Mouse (Mus musculus): ENCODE results near the gene Trpc5os. TPM values are rescaled to one million over a fixed set of nuclear protein-coding genes. Genes with fewer than 3 reads are reported as not detected.

Trpc5os gene
- not detected in 2 replicates for polyA plus RNA-seq (2012; rRNA removed)

DNA sequence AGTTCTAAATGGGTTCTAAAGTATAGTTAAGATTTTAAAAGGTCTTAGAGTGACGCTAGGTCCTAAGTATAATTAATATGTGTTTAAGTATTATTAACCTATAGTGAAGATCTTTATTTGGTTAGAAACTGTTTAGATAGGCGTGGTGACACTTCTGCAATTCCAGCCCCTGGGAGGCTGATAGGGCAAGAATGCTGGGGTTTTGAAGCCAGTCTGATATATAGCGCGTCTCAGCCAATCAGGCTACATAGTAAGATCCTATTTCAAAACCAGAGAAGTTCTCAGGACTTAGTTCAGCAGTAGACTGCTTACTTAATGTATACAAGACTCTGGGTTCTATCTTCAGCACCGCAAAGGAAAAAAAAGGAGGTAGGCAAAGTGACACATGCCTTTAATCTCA, at the start of gene Trpc5os:
Trpc5os (plus strand) TSS at position 301 of the 400 bp plus-strand sequence.
- Histone ChIP-seq H3K4me3 (replicated peaks; ENCODE audit: insufficient read depth, low read depth, low read length) (no peak within 1 kb of the TSS), H3K27ac (ENCODE audit: insufficient read depth, low read length) (no peak within 1 kb of the TSS), H3K27me3 (ENCODE audit: control insufficient read depth, insufficient read depth, low read length) (no peaks in the 10 kb centered on the region), H3K4me1 (ENCODE audit: control insufficient read depth, insufficient read depth, low read length) (no peaks in the 10 kb centered on the region)
- no peak for DNase-seq
- no peak for TF ChIP-seq CTCF (IDR thresholded peaks at IDR 0.05; ENCODE audit: borderline replicate concordance, insufficient read depth, low read depth, low read length)
- TF ChIP-seq POLR2A (IDR thresholded peaks at IDR 0.05; ENCODE audit: borderline replicate concordance, insufficient read depth, low read length) = no peak
- WGBS = 93% methylated on average over 5 of the region's 5 CpGs

GRCm38 (mm10) chrX:144408036-144408435, 48.3 kb upstream of the Trpc5os start:
- 82% methylated on average over 5 of the region's 5 CpGs for WGBS
- H3K27me3 ChIP-seq (ENCODE audit: control insufficient read depth, insufficient read depth, low read length) = no peaks in the 10 kb centered on the region
- no peak overlapping the region for H3K27ac ChIP-seq (ENCODE audit: insufficient read depth, low read length)
- H3K4me3 ChIP-seq (replicated peaks; ENCODE audit: insufficient read depth, low read depth, low read length) = no peak overlapping the region
- no peak for DNase-seq
- no peaks in the 10 kb centered on the region; the same call in 1 of the 2 replicates for H3K4me1 ChIP-seq (ENCODE audit: control insufficient read depth, insufficient read depth, low read length)
- TF ChIP-seq CTCF (IDR thresholded peaks at IDR 0.05; ENCODE audit: borderline replicate concordance, insufficient read depth, low read depth, low read length) = no peak
- no peak for TF ChIP-seq POLR2A (IDR thresholded peaks at IDR 0.05; ENCODE audit: borderline replicate concordance, insufficient read depth, low read length)

GRCm38 (mm10) chrX:144420259-144420658, 36.1 kb upstream of the Trpc5os start:
- TF ChIP-seq CTCF (IDR thresholded peaks at IDR 0.05; ENCODE audit: borderline replicate concordance, insufficient read depth, low read depth, low read length) (no peak), POLR2A (IDR thresholded peaks at IDR 0.05; ENCODE audit: borderline replicate concordance, insufficient read depth, low read length) (no peak)
- WGBS = 48% methylated on average over 1 of the region's 1 CpGs

GRCm38 (mm10) chrX:144421091-144421490, 35.3 kb upstream of the Trpc5os start:
- Histone ChIP-seq H3K27ac (ENCODE audit: insufficient read depth, low read length) (no peak overlapping the region), H3K4me1 (ENCODE audit: control insufficient read depth, insufficient read depth, low read length) (no peaks in the 10 kb centered on the region), H3K27me3 (ENCODE audit: control insufficient read depth, insufficient read depth, low read length) (no peaks in the 10 kb centered on the region), H3K4me3 (replicated peaks; ENCODE audit: insufficient read depth, low read depth, low read length) (no peak overlapping the region)
- TF ChIP-seq POLR2A (IDR thresholded peaks at IDR 0.05; ENCODE audit: borderline replicate concordance, insufficient read depth, low read length) (no peak), CTCF (IDR thresholded peaks at IDR 0.05; ENCODE audit: borderline replicate concordance, insufficient read depth, low read depth, low read length) (no peak)
- 84% methylated on average over 1 of the region's 1 CpGs for WGBS
- DNase-seq = no peak

More at GRCm38 (mm10) chrX:144420259-144420658, 36.1 kb upstream of the Trpc5os start:
- DNase-seq = no peak
- Histone ChIP-seq H3K4me3 (replicated peaks; ENCODE audit: insufficient read depth, low read depth, low read length) (no peak overlapping the region), H3K27ac (ENCODE audit: insufficient read depth, low read length) (no peak overlapping the region), H3K27me3 (ENCODE audit: control insufficient read depth, insufficient read depth, low read length) (no peaks in the 10 kb centered on the region), H3K4me1 (ENCODE audit: control insufficient read depth, insufficient read depth, low read length) (no peaks in the 10 kb centered on the region)

DNA sequence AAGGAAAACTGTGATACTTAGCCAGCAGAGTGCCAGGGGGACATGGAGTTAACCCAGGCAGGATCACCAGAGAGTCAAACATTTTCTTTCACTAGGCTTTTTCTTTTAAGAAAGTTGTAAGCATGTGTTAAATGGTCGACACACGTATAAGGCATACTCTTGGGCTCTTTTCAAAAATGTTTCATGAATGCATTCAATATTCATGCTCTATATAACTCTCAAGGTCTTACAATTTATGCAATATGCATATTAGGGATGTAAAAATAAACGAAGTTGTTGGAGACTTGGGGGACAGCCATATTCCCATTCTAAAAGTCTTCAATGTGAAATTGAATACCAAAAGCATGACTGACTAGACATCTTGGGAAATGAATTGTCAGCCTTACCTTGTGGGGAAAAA, 32.5 kb upstream of the Trpc5os start:
- TF ChIP-seq POLR2A (IDR thresholded peaks at IDR 0.05; ENCODE audit: borderline replicate concordance, insufficient read depth, low read length) (no peak), CTCF (IDR thresholded peaks at IDR 0.05; ENCODE audit: borderline replicate concordance, insufficient read depth, low read depth, low read length) (no peak)
- 73% methylated on average over 3 of the region's 3 CpGs for WGBS
- DNase-seq = no peak

GRCm38 (mm10) chrX:144464416-144464815, 8.0 kb downstream of the Trpc5os start:
- TF ChIP-seq POLR2A (IDR thresholded peaks at IDR 0.05; ENCODE audit: borderline replicate concordance, insufficient read depth, low read length) (no peak), CTCF (IDR thresholded peaks at IDR 0.05; ENCODE audit: borderline replicate concordance, insufficient read depth, low read depth, low read length) (no peak)
- Histone ChIP-seq H3K27me3 (ENCODE audit: control insufficient read depth, insufficient read depth, low read length) (no peaks in the 10 kb centered on the region), H3K4me1 (ENCODE audit: control insufficient read depth, insufficient read depth, low read length) (no peaks in the 10 kb centered on the region), H3K4me3 (replicated peaks; ENCODE audit: insufficient read depth, low read depth, low read length) (no peak overlapping the region), H3K27ac (ENCODE audit: insufficient read depth, low read length) (no peak overlapping the region)
- 15% methylated on average over 2 of the region's 2 CpGs for WGBS
- peak in 1 of 2 experiments; percentile 35 for DNase-seq

More for the DNA sequence above, 32.5 kb upstream of the Trpc5os start:
- Histone ChIP-seq H3K27me3 (ENCODE audit: control insufficient read depth, insufficient read depth, low read length) (no peaks in the 10 kb centered on the region), H3K4me3 (replicated peaks; ENCODE audit: insufficient read depth, low read depth, low read length) (no peak overlapping the region), H3K4me1 (ENCODE audit: control insufficient read depth, insufficient read depth, low read length) (no peaks in the 10 kb centered on the region), H3K27ac (ENCODE audit: insufficient read depth, low read length) (no peak overlapping the region)

DNA sequence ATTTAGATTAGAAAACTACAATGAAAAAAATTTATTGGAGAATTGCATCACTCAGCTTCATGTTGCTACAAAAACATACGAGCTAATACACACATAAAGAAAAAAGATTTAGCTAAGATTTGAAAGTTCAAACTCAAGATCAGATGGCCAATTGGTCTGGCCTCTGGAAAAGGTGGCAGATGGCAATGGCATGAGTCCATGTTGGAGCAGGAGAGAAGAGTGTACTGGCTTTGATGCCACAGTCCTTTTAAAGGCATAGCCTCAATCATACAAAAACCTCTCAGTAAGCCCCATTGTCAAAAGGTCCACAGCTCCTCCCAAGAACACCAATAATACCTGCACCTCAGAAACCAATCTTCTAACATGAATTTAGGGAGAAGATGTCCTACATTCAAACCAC, 35.0 kb downstream of the Trpc5os start:
- 6% methylated on average over 1 of the region's 1 CpGs for WGBS
- Histone ChIP-seq H3K27me3 (ENCODE audit: control insufficient read depth, insufficient read depth, low read length) (no peaks in the 10 kb centered on the region), H3K27ac (ENCODE audit: insufficient read depth, low read length) (no peak overlapping the region), H3K4me3 (replicated peaks; ENCODE audit: insufficient read depth, low read depth, low read length) (no peak overlapping the region), H3K4me1 (ENCODE audit: control insufficient read depth, insufficient read depth, low read length) (0 out of 2 replicates have a peak, but pooled peaks cover 2% of the 10 kb centered on the region)
- DNase-seq = peak; percentile 44 to 72
- TF ChIP-seq POLR2A (IDR thresholded peaks at IDR 0.05; ENCODE audit: borderline replicate concordance, insufficient read depth, low read length) (no peak), CTCF (IDR thresholded peaks at IDR 0.05; ENCODE audit: borderline replicate concordance, insufficient read depth, low read depth, low read length) (no peak)

DNA sequence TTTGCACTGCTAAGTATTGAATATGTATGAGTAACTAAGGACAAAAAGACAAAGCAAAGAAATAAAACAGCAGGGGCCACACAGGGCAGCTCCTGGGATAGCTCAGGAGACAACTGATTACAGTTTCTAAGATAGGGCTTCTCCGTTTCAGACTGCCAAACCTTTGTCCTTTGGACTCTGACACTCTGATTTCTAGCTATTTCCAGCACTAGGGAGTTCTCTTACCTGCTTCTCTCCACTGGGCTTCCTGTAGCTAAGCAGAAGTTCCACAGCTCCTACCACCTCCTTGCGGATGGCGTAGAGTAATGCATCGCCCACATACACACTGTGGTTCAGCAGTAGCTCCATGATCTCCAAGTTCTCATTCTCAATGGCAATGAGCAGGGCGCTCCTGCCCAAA, 66.9 kb downstream of the Trpc5os start:
- Histone ChIP-seq H3K27ac (ENCODE audit: insufficient read depth, low read length) (no peak overlapping the region), H3K4me1 (ENCODE audit: control insufficient read depth, insufficient read depth, low read length) (no peaks in the 10 kb centered on the region), H3K4me3 (replicated peaks; ENCODE audit: insufficient read depth, low read depth, low read length) (no peak overlapping the region), H3K27me3 (ENCODE audit: control insufficient read depth, insufficient read depth, low read length) (no peaks in the 10 kb centered on the region)
- TF ChIP-seq CTCF (IDR thresholded peaks at IDR 0.05; ENCODE audit: borderline replicate concordance, insufficient read depth, low read depth, low read length) (no peak), POLR2A (IDR thresholded peaks at IDR 0.05; ENCODE audit: borderline replicate concordance, insufficient read depth, low read length) (no peak)
- WGBS = 82% methylated on average over 5 of the region's 5 CpGs
- no peak for DNase-seq

Data from cerebellum, adult 2 months (tissue).